Mouse (Mus musculus) lung, adult 2 months (tissue): ENCODE measurements around the gene Wdhd1. TPM values are rescaled to one million over a fixed set of nuclear protein-coding genes. Genes with fewer than 3 reads are reported as not detected.

ENCODE experiments used
- DNase-seq: peaks from one replicate; pipeline ENCODE4 v3.0.0; 2022
- H3K4me1 ChIP-seq: fragments of 200-500 bp; 2 replicates; pipeline ENCODE4 v1.6.1; 2011; ENCODE audit warnings: low read length; ENCODE audit not compliant: control insufficient read depth, insufficient read depth
- H3K4me3 ChIP-seq: fragments of 200-500 bp; replicated peaks from 2 replicates; pipeline ENCODE3; 2011; ENCODE audit warnings: low read depth, mild to moderate bottlenecking, control low read depth, low read length; ENCODE audit errors: extremely low read depth
- CTCF ChIP-seq: fragments of 200-500 bp; IDR thresholded peaks from 2 replicates; pipeline ENCODE4 v1.5.1; 2011; ENCODE audit warnings: mild to moderate bottlenecking, low read length, control low read depth; ENCODE audit not compliant: insufficient read depth
- POLR2A ChIP-seq: fragments of 200-500 bp; IDR thresholded peaks from 2 replicates; pipeline ENCODE4 v1.6.1; 2011; ENCODE audit warnings: low read depth, mild to moderate bottlenecking, control low read depth, low read length, borderline replicate concordance; ENCODE audit errors: extremely low read depth
- WGBS: fragments of 180-500 bp; shearing (Covaris S2); methylation state at CpG from one replicate; pipeline ENCODE4 v1.1.7; 2018; 5-methylcytosine and 5-hydroxymethylcytosine counted together
- polyA plus RNA-seq: library from polyadenylated mRNA; depleted of rRNA; stranded (reverse); fragments of >200 nt; gene quantifications from 2 replicates; pipeline ENCODE4 v1.2.3, GENCODE M21; 2012; rRNA removed

The Wdhd1 gene
- polyA plus RNA-seq, 1 experiment, result 0.78 TPM

GRCm38 (mm10) chr14:47213305-47213704, 63.4 kb downstream of the Wdhd1 start:
- Histone ChIP-seq H3K4me1 (no peaks in the 10 kb centered on the region), H3K4me3 (no peak overlapping the region)
- no peak for TF ChIP-seq CTCF
- WGBS, result 71% methylated on average over 4 of the region's 4 CpGs
- no peak for DNase-seq

GRCm38 (mm10) chr14:47209669-47210164, 66.9 kb downstream of the Wdhd1 start:
- WGBS, result 92% methylated on average over 4 of the region's 4 CpGs
- TF ChIP-seq POLR2A (no peak), CTCF (no peak)
- DNase-seq, result no peak
- no peak overlapping the region for H3K4me3 ChIP-seq
- no peaks in the 10 kb centered on the region for H3K4me1 ChIP-seq

GRCm38 (mm10) chr14:47208564-47209493, 67.8 kb downstream of the Wdhd1 start:
- TF ChIP-seq POLR2A, result no peak
- no peak for TF ChIP-seq CTCF

GRCm38 (mm10) chr14:47206601-47207000, 70.1 kb downstream of the Wdhd1 start:
- H3K4me3 ChIP-seq, result no peak overlapping the region
- no peak for DNase-seq
- no peaks in the 10 kb centered on the region for H3K4me1 ChIP-seq
- WGBS, result 93% methylated on average over 3 of the region's 3 CpGs
- TF ChIP-seq CTCF, result no peak
- no peak for TF ChIP-seq POLR2A

More at GRCm38 (mm10) chr14:47208564-47209493, 67.8 kb downstream of the Wdhd1 start:
- H3K4me3 ChIP-seq, result no peak overlapping the region
- H3K4me1 ChIP-seq, result no peaks in the 10 kb centered on the region
- DNase-seq, result no peak
- WGBS, result 87% methylated on average over 12 of the region's 12 CpGs

GRCm38 (mm10) chr14:47205270-47205972, 71.2 kb downstream of the Wdhd1 start:
- DNase-seq, result no peak
- 93% methylated on average over 5 of the region's 5 CpGs for WGBS
- Histone ChIP-seq H3K4me3 (no peak overlapping the region), H3K4me1 (no peaks in the 10 kb centered on the region)
- TF ChIP-seq POLR2A, result no peak
- no peak for TF ChIP-seq CTCF

GRCm38 (mm10) chr14:47197340-47197739, 79.3 kb downstream of the Wdhd1 start:
- Histone ChIP-seq H3K4me3 (no peak overlapping the region), H3K4me1 (no peaks in the 10 kb centered on the region)
- TF ChIP-seq POLR2A (no peak), CTCF (no peak)
- no peak for DNase-seq
- WGBS, result 84% methylated on average over 3 of the region's 3 CpGs

GRCm38 (mm10) chr14:47196711-47197110, 79.9 kb downstream of the Wdhd1 start:
- Histone ChIP-seq H3K4me1 (no peaks in the 10 kb centered on the region), H3K4me3 (no peak overlapping the region)
- WGBS, result 64% methylated on average over 8 of the region's 8 CpGs
- TF ChIP-seq POLR2A (no peak), CTCF (no peak)
- no peak for DNase-seq

GRCm38 (mm10) chr14:47194096-47194495, 82.6 kb downstream of the Wdhd1 start:
- no peaks in the 10 kb centered on the region for H3K4me1 ChIP-seq
- TF ChIP-seq POLR2A (no peak), CTCF (peak; percentile 23; the same call in 1 of the 2 replicates)
- DNase-seq, result no peak
- 34% methylated on average over 4 of the region's 4 CpGs for WGBS
- H3K4me3 ChIP-seq, result no peak overlapping the region

- no peak for TF ChIP-seq POLR2A
- no peak for TF ChIP-seq CTCF
- DNase-seq, result no peak
- H3K4me1 ChIP-seq, result no peaks in the 10 kb centered on the region
- H3K4me3 ChIP-seq, result no peak overlapping the region
- 75% methylated on average over 6 of the region's 6 CpGs for WGBS
Observed at GRCm38 (mm10) chr14:47193506-47193905, 83.2 kb downstream of the Wdhd1 start.

- no peak overlapping the region for H3K4me3 ChIP-seq
- H3K4me1 ChIP-seq, result peaks cover 4% of the 10 kb centered on the region; the same call in 1 of the 2 replicates
- no peak for TF ChIP-seq POLR2A
- no peak for TF ChIP-seq CTCF
- no peak for DNase-seq
- WGBS, result 66% methylated on average over 5 of the region's 5 CpGs
Observed at GRCm38 (mm10) chr14:47191861-47192260, 84.8 kb downstream of the Wdhd1 start.

Other genes with a start within 250 kb of the Wdhd1 start
- gene Gch1, start 87.4 kb downstream of the Wdhd1 start, polyA plus RNA-seq, result 9.9 and 11.3 TPM in 2 replicates
- 2.3 and 4.6 TPM in 2 replicates for gene Socs4, start 74 bp upstream of the Wdhd1 start, polyA plus RNA-seq
- 27.9 and 41.8 TPM in 2 replicates for gene Mapk1ip1l, start 21.4 kb upstream of the Wdhd1 start, polyA plus RNA-seq
- gene Lgals3, start 90.9 kb upstream of the Wdhd1 start, polyA plus RNA-seq, result 276 and 279 TPM in 2 replicates
- 0.48 and 1.1 TPM in 2 replicates for gene Dlgap5, start 141.6 kb upstream of the Wdhd1 start, polyA plus RNA-seq
- 9.9 and 10.9 TPM in 2 replicates for gene Fbxo34, start 173.6 kb upstream of the Wdhd1 start, polyA plus RNA-seq